Mouse (Mus musculus) lung, adult 2 months (tissue): ENCODE measurements around the gene Secisbp2l.

Experiments used
- CTCF ChIP-seq: fragments of 200-500 bp; IDR thresholded peaks from 2 replicates; pipeline ENCODE4 v1.5.1; 2011; ENCODE audit warnings: mild to moderate bottlenecking, low read length, control low read depth; ENCODE audit not compliant: insufficient read depth
- POLR2A ChIP-seq: fragments of 200-500 bp; IDR thresholded peaks from 2 replicates; pipeline ENCODE4 v1.6.1; 2011; ENCODE audit warnings: low read depth, mild to moderate bottlenecking, control low read depth, low read length, borderline replicate concordance; ENCODE audit errors: extremely low read depth

- TF ChIP-seq CTCF (no peak), POLR2A (no peak)
Observed at GRCm38 (mm10) chr2:125811332-125811731, 28.7 kb upstream of the Secisbp2l start.
